Mouse (Mus musculus) cerebellum, adult (tissue): ENCODE measurements around the gene Pla2g4d.

ENCODE experiments used
- ATAC-seq: cut with Nextera tagmentation; 2 replicates; pipeline ENCODE4 v1.9.2; 2017; ENCODE audit warnings: mild to moderate bottlenecking, moderate library complexity, mixed read lengths; ENCODE audit not compliant: insufficient number of reproducible peaks, low FRiP score, low TSS enrichment

Pla2g4d gene

DNA sequence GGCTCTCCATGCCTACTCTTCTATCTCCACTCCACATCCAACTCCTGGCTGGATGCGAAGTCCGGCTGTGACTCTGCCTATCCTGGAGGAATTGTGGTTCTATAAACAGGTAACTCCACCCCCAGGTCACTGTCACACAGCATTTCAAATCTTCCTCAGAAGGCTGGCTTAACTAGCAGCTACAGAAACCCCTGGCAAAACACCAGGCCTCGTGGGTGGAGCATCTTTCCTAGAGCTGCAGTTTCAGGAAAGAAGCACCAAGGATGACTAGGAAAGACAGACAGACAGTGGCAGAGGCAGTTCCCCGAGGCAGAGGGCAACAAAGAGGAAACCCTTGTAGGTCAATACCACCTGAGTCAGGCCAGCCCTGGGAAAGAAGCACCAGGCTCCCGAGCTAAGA lies at the start of gene Pla2g4d:
TSS of gene Pla2g4d (minus strand) at position 203 of the 400 bp plus-strand sequence.
- ATAC-seq, result no peak

DNA sequence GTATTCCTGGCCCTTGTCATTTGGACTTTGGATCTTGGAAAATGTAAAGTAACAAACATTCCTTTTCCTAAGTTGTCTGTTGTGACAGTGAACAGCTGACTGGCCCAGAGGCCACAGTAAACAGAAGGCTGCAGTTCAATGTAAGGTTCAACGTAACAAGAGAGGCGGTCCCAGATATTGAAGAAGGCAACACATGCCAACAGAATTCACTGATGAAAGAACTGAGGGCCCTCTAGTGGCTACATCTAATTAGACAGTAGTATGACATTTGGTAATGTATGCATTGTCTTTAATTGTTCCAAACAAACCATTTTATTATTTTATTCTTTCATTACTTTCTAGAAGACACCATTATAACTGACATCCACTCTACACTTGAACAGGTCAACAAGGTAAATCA lies 48.9 kb upstream of the Pla2g4d start:
- no peak for ATAC-seq

DNA sequence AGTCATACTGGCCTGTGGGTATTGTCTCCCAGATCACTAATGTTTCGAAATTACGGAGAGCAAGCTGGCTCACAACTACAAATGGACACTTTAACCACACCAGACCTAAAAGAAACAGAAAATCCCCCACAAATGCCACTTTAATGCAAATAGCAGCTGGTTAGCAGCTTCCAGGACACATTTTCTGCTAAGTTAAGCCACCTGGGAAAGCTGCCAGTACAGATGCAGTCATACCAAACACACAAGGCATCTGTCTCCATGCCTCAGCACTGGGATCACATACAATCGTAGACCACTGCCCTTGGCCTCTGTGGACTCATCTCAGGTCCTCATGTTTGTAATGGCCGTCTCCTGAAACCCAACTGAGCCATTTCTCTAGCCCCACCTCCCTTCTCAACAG lies 42.6 kb upstream of the Pla2g4d start:
- no peak for ATAC-seq

- ATAC-seq, result no peak
Measured at GRCm38 (mm10) chr2:120315077-120315476, 26.1 kb upstream of the Pla2g4d start.

- ATAC-seq, result no peak
Measured at GRCm38 (mm10) chr2:120314487-120314886, 25.5 kb upstream of the Pla2g4d start.

DNA sequence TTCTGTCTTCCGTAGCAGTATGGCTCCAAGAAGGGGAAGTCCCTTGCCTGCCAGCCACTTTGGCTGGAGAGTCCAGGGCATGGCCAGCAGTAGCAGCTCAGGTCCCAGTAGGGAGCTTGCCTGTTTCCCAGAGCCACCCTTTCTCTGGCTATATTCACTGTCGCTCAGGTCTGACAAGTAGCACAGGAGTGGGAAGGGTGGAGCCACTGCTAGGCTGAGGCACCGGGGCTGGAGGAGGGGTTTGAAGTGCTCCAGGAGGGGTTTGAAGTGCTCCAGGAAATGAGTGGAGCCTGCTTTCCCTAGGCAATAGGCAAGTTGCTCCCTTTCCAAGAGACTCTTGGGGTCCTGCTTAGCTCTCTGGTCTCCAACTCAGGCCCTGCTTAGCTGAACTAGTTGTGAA lies 25.0 kb upstream of the Pla2g4d start, which contains the start of gene Pla2g4f:
TSS of gene Pla2g4f (minus strand) at position 190 of the 400 bp plus-strand sequence.
- ATAC-seq, result no peak

GRCm38 (mm10) chr2:120312276-120312825 lies 23.4 kb upstream of the Pla2g4d start:
- no peak for ATAC-seq

- no peak for ATAC-seq
Measured at GRCm38 (mm10) chr2:120304113-120304512, 15.1 kb upstream of the Pla2g4d start.

- ATAC-seq, result no peak
Measured at GRCm38 (mm10) chr2:120301076-120301475, 12.1 kb upstream of the Pla2g4d start.

DNA sequence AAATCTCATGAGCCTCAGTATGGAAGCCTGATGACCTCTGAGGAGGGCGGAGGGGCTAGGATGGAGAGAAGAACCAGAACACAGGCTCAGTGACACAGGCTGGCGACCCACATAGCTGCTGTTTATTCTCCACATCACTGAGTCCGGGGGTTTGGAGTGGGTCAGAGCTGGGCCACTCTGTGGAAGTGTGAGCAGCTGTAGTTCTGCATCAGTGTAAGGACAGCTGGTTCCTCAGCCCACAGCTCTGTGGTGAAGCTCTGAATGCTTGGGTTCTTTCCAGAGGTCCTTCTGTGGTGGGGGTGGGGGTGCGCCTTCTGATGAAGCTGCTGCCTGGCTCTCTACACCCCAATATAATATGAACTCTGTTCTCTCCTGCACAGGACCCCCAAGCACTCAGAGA lies 10.9 kb upstream of the Pla2g4d start:
- ATAC-seq, result no peak

- no peak for ATAC-seq
Measured at GRCm38 (mm10) chr2:120296160-120296559, 7.2 kb upstream of the Pla2g4d start.

GRCm38 (mm10) chr2:120291471-120292078 lies 2.6 kb upstream of the Pla2g4d start:
- no peak for ATAC-seq

DNA sequence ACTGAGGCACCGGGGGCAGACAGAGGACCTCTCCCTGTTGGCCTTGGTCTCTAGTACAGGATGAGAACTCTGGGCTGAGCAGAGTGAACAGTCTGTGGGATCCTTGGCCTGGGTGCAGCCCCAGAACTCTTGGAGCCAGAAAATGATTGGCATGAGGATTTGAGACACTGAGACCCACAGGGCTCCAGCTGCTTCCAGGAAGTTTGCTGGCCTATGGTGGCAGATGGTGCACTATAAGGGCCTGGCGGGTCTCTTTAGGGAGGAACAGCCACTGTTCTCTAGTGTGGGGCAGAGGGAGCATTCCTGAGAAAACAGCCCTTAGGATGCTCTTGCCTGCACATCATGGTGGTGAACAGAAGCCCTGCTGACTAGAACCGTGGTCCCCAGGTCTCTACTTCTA lies 596 bp downstream of the Pla2g4d start:
- no peak for ATAC-seq

DNA sequence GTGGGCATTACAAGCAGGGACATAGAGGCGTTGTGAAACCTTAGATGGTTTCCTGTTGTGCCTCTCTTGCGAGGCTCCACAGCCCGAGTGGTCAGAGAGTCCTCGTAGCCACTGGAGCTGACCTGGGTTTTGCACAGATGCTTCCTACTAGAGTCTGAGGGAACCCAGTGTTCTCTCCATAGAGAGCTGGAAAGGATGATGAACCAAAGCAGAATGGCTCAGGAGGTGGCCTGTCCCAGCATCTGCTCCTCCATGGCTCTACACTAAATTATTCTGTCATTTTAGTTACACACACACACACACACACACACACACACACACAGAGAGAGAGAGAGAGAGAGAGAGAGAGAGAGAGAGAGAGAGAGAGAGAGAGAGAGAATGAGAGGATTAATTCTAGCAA lies 3.4 kb downstream of the Pla2g4d start:
- peak; percentile 59; the same call in 1 of the 2 replicates for ATAC-seq

DNA sequence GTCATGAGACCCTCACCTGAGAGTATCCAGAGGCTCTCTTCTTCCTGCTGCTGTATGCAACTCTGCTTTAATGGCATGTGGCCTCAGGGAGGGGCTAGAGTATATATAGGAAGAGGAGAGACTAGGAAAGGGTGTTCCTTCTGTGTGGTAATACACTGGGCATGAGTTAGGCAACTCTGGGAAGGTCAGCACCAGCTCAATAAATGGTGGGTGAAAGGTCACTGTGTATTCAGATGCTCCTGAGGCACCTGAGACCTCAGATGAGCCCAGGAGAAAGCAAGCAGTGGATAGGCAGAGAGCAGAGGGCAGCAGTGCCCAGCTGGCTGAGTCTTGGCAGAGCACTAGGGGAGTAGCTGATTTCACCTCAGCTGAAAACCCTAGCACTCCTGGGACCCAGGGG lies 4.3 kb downstream of the Pla2g4d start:
- no peak for ATAC-seq

- no peak for ATAC-seq
Measured at GRCm38 (mm10) chr2:120284094-120284493, 4.9 kb downstream of the Pla2g4d start.

- ATAC-seq, result no peak
Measured at GRCm38 (mm10) chr2:120283550-120283949, 5.4 kb downstream of the Pla2g4d start.

GRCm38 (mm10) chr2:120281221-120281620 lies 7.8 kb downstream of the Pla2g4d start:
- ATAC-seq, result no peak

DNA sequence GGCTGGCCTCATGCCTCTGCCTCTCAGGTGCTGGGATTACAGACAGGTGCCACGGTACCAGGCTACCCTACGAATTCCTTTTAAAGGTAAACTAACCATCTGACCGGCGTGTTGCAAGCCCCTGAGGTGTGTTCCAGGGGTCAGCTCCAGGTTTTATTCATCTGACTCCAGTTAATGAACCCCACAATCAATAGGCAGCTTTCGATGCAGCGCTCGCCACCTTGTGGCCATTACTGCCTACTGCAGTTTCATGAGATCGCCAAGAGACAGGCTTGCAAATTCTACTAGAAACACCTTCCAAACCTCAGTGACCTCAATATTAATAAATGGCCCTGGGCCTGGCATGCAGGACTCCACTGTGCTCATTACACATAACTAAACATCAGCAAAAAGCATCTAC lies 9.0 kb downstream of the Pla2g4d start:
- peak; percentile 43; the same call in 1 of the 2 replicates for ATAC-seq

DNA sequence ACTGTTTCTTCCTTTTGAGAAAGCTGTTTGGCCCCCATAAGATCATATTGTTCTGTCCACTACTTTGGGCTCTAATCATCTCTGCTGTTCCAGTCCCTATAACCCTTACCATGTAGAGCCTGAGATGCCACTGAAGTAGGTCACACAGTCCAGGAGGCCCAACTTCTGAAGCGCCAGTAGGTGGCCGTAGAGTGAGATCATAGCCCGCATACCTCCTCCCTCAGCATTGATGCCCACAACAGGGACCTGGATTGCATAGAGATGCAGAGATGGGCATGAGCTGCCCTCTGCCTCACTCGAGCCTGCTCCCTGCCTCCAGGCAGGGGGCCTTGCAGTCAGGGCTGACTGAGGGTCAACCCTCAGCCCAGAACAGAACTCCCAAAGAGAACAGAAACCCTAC lies 12.0 kb downstream of the Pla2g4d start:
- no peak for ATAC-seq

DNA sequence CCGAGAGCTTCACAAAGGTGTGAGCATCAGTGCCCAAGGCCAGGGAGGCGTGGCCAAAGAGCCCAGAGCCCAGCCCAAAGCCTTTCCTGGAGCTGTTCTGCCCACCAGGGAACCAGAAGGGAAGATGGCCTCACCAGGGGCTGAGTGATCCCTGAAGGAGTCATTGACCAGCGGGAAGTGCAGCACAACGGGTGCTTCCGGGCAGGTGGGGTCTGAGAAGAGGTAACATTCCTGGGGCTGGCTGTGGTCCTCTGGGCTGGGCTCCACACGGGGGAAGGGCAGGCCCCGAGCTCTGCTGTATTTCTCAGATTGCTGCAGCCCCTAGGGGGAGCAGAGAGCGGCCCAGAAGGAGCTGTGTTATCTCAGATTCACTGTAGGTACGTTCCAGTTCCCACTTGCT lies 20.4 kb downstream of the Pla2g4d start:
- no peak for ATAC-seq

DNA sequence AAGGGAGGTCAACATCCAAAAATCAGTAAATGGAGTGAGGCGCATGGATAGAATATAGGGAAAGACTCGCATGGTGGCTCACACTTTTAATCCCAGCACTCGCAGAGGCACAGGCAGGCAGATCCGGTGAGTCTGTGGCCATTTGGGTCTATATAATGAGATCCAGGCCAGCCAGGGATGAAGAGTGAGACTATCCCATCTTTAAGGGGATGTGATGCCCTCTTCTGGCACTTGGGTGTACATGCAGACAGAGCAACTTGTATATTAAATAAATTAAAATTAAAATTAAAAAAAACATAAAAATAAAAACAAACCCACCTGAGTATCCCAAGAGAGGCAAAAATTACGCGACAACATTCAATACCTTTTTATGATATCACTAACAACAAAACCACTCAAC lies 23.5 kb downstream of the Pla2g4d start:
- ATAC-seq, result no peak
